Mouse (Mus musculus) limb, embryonic 13.5 days (tissue): ENCODE measurements around the gene Lrp1. TPM values are rescaled to one million over a fixed set of nuclear protein-coding genes. Genes with fewer than 3 reads are reported as not detected.

Experiments used
- ATAC-seq: fragments of 200-750 bp; cut with Nextera tagmentation; 2 replicates; pipeline ENCODE4 v1.8.0; 2017; ENCODE audit warnings: low read depth, moderate number of reproducible peaks, moderate TSS enrichment; ENCODE audit not compliant: low FRiP score
- H3K27ac ChIP-seq: fragments of 300-500 bp; sonication (generic); 2 replicates; pipeline ENCODE4 v1.5.1; 2015; ENCODE audit warnings: inconsistent platforms, mild to moderate bottlenecking, moderate library complexity
- H3K27me3 ChIP-seq: fragments of 300-500 bp; sonication (generic); 2 replicates; pipeline ENCODE4 v1.6.1; 2015; ENCODE audit warnings: mild to moderate bottlenecking, inconsistent platforms
- H3K36me3 ChIP-seq: fragments of 300-500 bp; sonication (generic); 2 replicates; pipeline ENCODE4 v1.6.1; 2015; ENCODE audit warnings: inconsistent platforms, mild to moderate bottlenecking, moderate library complexity
- H3K4me1 ChIP-seq: fragments of 300-500 bp; sonication (generic); 2 replicates; pipeline ENCODE4 v1.6.1; 2015; ENCODE audit warnings: inconsistent platforms
- H3K4me2 ChIP-seq: fragments of 300-500 bp; sonication (generic); replicated peaks from 2 replicates; pipeline ENCODE4 v1.6.1; 2015; ENCODE audit warnings: inconsistent platforms, mild to moderate bottlenecking, moderate library complexity
- H3K4me3 ChIP-seq: fragments of 300-500 bp; sonication (generic); 2 replicates; pipeline ENCODE4 v1.5.1; 2015; ENCODE audit warnings: moderate library complexity, mild to moderate bottlenecking, inconsistent platforms
- H3K9ac ChIP-seq: fragments of 300-500 bp; sonication (generic); 2 replicates; pipeline ENCODE4 v1.6.1; 2015; ENCODE audit warnings: mild to moderate bottlenecking, inconsistent platforms
- H3K9me3 ChIP-seq: fragments of 300-500 bp; sonication (generic); 2 replicates; pipeline ENCODE4 v1.6.1; 2016; ENCODE audit warnings: inconsistent platforms
- WGBS: fragments of 180-500 bp; shearing (Covaris S2); methylation state at CpG from one replicate; pipeline ENCODE4 v1.1.7; 2015; 5-methylcytosine and 5-hydroxymethylcytosine counted together
- polyA plus RNA-seq: library from polyadenylated mRNA; unstranded; fragments of >200 nt; fragmentation: Nextera tagmentation; extraction: Ambion mirVana; gene quantifications from 2 replicates; pipeline ENCODE4 v1.2.1, GENCODE M21; 2015

Gene Lrp1
- polyA plus RNA-seq, 1 experiment from 2014 or later, result 127 TPM

DNA sequence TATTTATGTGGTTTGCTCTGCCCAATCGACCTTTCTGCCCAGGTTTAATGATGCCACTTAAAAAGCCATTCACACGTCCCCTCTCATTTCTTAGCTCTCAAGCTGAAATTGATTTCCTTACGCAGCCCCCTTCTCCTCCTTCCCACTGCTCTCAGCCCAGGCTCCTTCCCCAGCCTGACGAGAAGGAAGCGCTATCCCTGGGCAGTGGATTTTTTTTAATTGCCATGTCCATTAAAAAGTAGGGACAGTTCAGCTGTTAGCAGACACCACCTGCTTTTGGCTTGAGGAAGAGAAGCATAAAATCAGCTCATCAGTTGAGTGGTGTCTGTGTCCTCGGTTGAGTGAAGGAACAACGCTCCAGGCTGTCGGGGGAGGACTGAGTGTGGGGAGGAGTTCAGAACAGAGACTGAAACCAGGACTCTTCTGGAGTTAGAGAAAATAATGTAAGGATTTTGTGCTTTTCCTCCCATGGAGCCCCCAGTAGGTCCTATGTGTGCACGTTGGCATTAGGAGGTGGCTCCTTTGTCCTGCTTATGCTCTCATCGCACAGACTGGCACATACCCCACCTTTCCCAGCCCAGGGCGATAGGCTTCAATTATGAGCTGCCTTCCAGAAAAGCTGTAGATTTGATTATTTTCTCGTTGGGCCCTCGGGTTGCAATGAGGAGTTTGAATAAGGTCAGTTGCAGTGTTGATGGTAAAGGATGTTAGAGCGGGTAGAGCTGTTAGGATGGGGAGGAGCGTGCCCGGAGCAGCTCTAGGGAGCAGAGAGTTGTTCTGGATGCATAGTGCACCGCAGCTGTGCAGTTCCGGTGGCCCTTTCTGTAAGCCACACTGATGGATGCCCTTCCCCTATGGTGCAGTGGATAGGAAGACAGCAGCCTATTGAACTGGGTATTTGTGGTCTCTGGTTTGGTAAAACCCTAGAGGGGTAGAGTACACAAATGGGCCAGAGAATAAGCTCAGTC lies 130.5 kb downstream of the Lrp1 start:
- 70% methylated on average over 18 of the region's 18 CpGs for WGBS
- peaks cover 92% of the 10 kb centered on the region for H3K36me3 ChIP-seq
- H3K9ac ChIP-seq, result no peak overlapping the region

DNA sequence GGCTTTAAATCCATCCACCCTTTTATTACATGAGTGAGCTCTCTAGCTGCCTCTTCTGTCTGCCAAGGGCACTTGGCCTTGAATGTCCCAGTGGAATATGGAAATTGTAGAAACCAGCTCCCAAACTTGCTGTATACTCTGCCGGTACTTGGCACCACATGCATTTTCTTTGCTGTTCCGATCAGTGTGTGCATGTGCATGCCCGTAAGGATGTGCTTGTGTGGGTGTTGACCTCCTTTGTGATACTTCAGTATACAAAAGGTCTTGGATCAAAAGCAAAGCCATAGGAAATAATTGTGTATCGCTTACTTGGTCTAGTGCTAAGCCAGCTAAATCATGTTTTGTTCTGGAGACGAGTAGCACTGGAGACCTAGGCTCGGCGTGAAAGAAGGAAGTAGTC lies 132.1 kb downstream of the Lrp1 start:
- no peak overlapping the region for H3K4me2 ChIP-seq
- H3K4me3 ChIP-seq, result no peak overlapping the region
- 92% methylated on average over 7 of the region's 7 CpGs for WGBS
- H3K9ac ChIP-seq, result no peak overlapping the region
- H3K36me3 ChIP-seq, result peaks cover 92% of the 10 kb centered on the region
- H3K9me3 ChIP-seq, result no peaks in the 10 kb centered on the region
- H3K27me3 ChIP-seq, result no peaks in the 10 kb centered on the region
- no peaks in the 10 kb centered on the region for H3K4me1 ChIP-seq
- no peak overlapping the region for H3K27ac ChIP-seq
- ATAC-seq, result no peak

More for the DNA sequence above, 130.5 kb downstream of the Lrp1 start:
- no peak for ATAC-seq
- H3K9me3 ChIP-seq, result 0 out of 2 replicates have a peak, but pooled peaks cover 5% of the 10 kb centered on the region
- H3K27ac ChIP-seq, result no peak overlapping the region
- no peak overlapping the region for H3K4me3 ChIP-seq
- no peaks in the 10 kb centered on the region for H3K4me1 ChIP-seq
- no peak overlapping the region for H3K4me2 ChIP-seq
- H3K27me3 ChIP-seq, result no peaks in the 10 kb centered on the region

Other genes starting within 250 kb of the Lrp1 start
- gene R3hdm2, start 240.8 kb downstream of the Lrp1 start, polyA plus RNA-seq, result 43.3 and 54.5 TPM in 2 replicates
- 20.8 and 20.9 TPM in 2 replicates for gene Stac3, start 119.5 kb downstream of the Lrp1 start, polyA plus RNA-seq
- 8.7 and 10.1 TPM in 2 replicates for gene Ndufa4l2, start 106.2 kb downstream of the Lrp1 start, polyA plus RNA-seq
- 97.4 and 98.1 TPM in 2 replicates for gene Shmt2, start 98.7 kb downstream of the Lrp1 start, polyA plus RNA-seq
- 10.7 and 12.5 TPM in 2 replicates for gene Nxph4, start 86.6 kb downstream of the Lrp1 start, polyA plus RNA-seq
- gene Stat6, start 21.8 kb upstream of the Lrp1 start, polyA plus RNA-seq, result 14.3 and 15.0 TPM in 2 replicates
- gene Nemp1, start 45.8 kb upstream of the Lrp1 start, polyA plus RNA-seq, result 9.3 and 9.9 TPM in 2 replicates
- 18.1 and 18.5 TPM in 2 replicates for gene Nab2, start 47.4 kb upstream of the Lrp1 start, polyA plus RNA-seq
- gene Myo1a, start 84.0 kb upstream of the Lrp1 start, polyA plus RNA-seq, result 0.31 and 0.42 TPM in 2 replicates
- 0.70 and 1.8 TPM in 2 replicates for gene Tac2, start 103.3 kb upstream of the Lrp1 start, polyA plus RNA-seq
- gene Zbtb39, start 118.4 kb upstream of the Lrp1 start, polyA plus RNA-seq, result 3.9 and 4.0 TPM in 2 replicates
- 0.54 and 0.71 TPM in 2 replicates for gene Gpr182, start 130.6 kb upstream of the Lrp1 start, polyA plus RNA-seq
- not detected in 2 replicates for gene Rdh1, start 138.6 kb upstream of the Lrp1 start, polyA plus RNA-seq
- gene Rdh16f1, start 138.6 kb upstream of the Lrp1 start, polyA plus RNA-seq, result not detected in 2 replicates
- gene Rdh9, start 155.2 kb upstream of the Lrp1 start, polyA plus RNA-seq, result 0.18 and 0.27 TPM in 2 replicates
- gene Rdh16, start 180.0 kb upstream of the Lrp1 start, polyA plus RNA-seq, result not detected in 2 replicates
- gene Rdh19, start 228.8 kb upstream of the Lrp1 start, polyA plus RNA-seq, result not detected in 2 replicates
- not detected in 2 replicates for gene Rdh16f2, start 245.3 kb upstream of the Lrp1 start, polyA plus RNA-seq